Mouse (Mus musculus): ENCODE measurements around the gene Gse1. TPM values are rescaled to one million over a fixed set of nuclear protein-coding genes. Genes with fewer than 3 reads are reported as not detected.

Gene Gse1
- total RNA-seq, 2 experiments from 2014 or later = 146 to 158 TPM

DNA sequence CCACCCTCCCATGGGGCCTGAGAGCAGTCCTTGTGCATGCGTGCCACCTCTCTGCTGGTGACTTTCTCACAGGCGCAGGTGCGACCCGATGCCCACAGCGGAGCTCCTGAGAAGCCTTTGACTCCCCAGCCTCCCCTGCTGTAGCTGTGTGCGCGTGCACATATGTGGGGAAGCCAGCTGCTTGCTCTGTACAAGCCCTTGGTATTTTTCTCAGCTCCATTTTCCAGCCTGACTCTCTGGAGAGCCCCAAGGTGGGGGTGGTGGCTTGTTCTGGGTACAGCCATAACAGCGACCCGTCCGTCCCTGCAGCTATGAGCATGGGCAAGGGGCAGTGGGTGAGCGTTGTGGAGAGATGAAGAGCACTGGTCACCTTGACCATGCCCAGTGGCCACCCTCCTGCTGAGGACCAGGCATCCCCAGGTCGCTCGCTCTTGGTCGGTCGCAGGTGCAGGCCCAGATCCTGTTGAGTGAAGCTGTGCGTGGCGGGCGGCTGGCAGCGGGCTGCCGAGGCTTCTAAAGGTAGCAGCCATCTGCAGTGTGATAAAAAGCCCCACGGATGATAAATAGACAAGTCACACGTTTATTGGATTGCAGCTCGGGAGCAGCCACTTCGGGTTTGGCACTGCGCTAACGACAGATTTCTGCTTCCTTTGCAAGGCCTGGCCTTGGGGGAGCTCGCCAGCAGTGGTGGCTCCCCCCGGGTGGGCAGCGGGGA is 184.8 kb downstream of the Gse1 start:
- DNase-seq (ENCODE audit: low spot score in 2 of 2) = peak; percentile 55 to 58
- Histone ChIP-seq H3K27ac (peak overlapping the region; percentile 81), H3K4me3 (no peak overlapping the region)
- no peak for TF ChIP-seq CTCF (conservative IDR thresholded peaks at IDR 0.05)

DNA sequence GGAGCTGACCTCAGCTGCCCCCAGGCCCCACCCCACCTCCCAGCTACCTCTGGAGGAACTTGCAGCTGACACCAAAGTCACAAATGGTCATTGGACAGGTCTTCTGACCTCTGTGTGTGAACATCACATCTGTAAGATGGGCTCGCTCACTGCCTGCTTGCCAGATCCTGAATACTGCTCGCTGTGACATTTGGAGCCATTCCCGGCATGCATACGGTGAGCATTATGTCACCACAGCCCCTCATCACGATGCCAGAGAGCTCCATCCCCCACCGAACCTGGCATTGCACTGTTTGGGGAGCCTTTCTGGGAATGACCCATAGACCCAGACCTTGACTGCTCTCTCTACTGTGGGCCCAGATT is 185.4 kb downstream of the Gse1 start:
- no peak for TF ChIP-seq CTCF (conservative IDR thresholded peaks at IDR 0.05)
- peak overlapping the region; percentile 81 for H3K27ac ChIP-seq
- no peak for DNase-seq (ENCODE audit: low spot score in 2 of 2)
- H3K4me3 ChIP-seq = no peak overlapping the region

DNA sequence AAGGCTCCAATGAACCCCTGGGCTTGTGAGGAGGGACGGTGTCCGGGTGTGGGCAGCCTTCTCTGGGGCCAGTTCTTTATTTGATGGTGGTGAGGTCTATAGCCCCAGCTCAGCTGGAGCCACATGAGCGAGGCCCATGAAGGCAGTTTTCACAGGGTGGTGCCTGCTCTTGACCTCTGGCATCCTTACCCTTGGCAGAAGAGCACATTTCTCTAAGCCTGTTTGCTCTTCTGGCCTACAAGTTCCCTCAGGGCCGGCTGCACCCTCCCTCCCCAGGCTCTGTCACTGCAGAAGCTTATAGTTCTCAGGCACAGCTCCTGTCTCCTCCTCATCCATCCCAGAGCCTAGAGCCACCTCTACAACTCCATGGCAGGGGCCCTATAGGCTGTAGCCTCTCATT is 186.0 kb downstream of the Gse1 start:
- Histone ChIP-seq H3K27ac (peak overlapping the region; percentile 81; the same call in 1 of the 2 replicates), H3K4me3 (no peak overlapping the region)
- TF ChIP-seq CTCF (conservative IDR thresholded peaks at IDR 0.05) = no peak
- DNase-seq (ENCODE audit: low spot score in 2 of 2) = no peak

DNA sequence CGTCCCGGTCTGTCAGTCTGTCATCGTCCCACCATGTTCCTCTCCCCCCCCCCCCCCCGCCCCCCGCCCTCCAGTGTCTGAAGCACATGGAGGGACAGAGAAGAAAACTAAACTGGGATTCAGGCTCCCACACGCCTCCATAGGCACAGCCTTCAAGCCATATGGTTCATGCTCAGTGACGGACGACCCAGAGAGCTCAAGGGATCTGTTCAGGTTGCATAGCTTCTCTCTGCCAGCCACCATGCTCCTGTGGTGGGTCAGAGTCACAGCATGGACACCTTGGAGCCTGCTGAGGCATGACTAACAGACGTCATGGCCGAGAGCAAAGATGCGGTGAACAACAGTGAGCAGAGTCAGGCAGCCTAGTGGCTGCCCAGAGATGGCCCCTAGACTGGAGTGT is 187.2 kb downstream of the Gse1 start:
- H3K27ac ChIP-seq = peak overlapping the region; percentile 32; the same call in 1 of the 2 replicates
- H3K4me3 ChIP-seq = no peak overlapping the region
- no peak for TF ChIP-seq CTCF (conservative IDR thresholded peaks at IDR 0.05)
- no peak for DNase-seq (ENCODE audit: low spot score in 2 of 2)

GRCm38 (mm10) chr8:120416173-120416521 is 187.9 kb downstream of the Gse1 start:
- no peak for TF ChIP-seq CTCF (conservative IDR thresholded peaks at IDR 0.05)
- Histone ChIP-seq H3K27ac (peak overlapping the region; percentile 87), H3K4me3 (peak overlapping the region; percentile 19; the same call in 1 of the 2 replicates)
- DNase-seq (ENCODE audit: low spot score in 2 of 2) = no peak

- H3K27ac ChIP-seq = peak overlapping the region; percentile 87
- peak overlapping the region; percentile 19; the same call in 1 of the 2 replicates for H3K4me3 ChIP-seq
- TF ChIP-seq CTCF (conservative IDR thresholded peaks at IDR 0.05) = peak; percentile 64
- peak; percentile 53 to 66 for DNase-seq (ENCODE audit: low spot score in 2 of 2)
Observed at GRCm38 (mm10) chr8:120416522-120417394, 188.5 kb downstream of the Gse1 start.

DNA sequence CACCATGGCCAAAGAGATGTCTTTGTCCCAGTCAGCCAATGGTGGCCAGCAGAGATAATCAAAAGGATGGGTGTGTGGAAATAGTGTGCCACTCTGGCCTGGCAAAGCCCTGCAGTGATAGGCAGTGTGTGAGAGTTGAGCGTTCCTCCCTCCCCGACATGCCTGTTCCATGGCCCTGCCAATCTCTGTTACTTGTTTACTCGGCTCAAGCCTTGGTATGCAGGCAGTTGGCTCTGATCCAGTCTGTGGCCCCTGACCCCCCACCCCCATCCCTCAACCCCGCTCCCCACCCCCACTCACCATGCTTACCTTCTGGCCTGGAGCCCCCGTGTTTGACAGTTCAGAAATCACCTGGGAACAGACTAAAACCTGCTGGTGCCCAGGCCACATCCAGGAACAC is 189.9 kb downstream of the Gse1 start:
- DNase-seq (ENCODE audit: low spot score in 2 of 2) = no peak
- no peak overlapping the region for H3K27ac ChIP-seq
- TF ChIP-seq CTCF (conservative IDR thresholded peaks at IDR 0.05) = no peak
- no peak overlapping the region for H3K4me3 ChIP-seq

- TF ChIP-seq CTCF (conservative IDR thresholded peaks at IDR 0.05) = no peak
- DNase-seq (ENCODE audit: low spot score in 2 of 2) = no peak
- Histone ChIP-seq H3K4me3 (no peak overlapping the region), H3K27ac (no peak overlapping the region)
Observed at GRCm38 (mm10) chr8:120419675-120420074, 191.4 kb downstream of the Gse1 start.

DNA sequence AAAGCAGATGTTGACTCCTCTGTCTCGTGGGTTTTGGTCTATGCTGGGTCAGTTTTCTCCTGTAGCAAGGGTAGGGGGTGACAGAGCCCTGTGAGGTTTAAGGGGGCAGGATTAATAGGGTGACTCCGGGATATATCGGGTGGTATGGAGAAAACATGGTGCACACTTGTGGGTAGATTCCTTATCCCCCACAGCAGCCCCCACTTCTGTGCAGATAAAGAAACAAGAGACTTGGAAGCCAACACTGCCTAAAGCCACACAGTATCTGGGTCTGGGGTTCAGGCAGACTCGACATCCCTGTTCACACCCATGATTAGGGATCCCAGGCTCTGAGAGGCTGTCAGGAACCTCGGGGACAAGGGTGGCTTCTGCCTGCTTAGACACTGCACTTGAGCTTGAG is 192.0 kb downstream of the Gse1 start:
- Histone ChIP-seq H3K4me3 (no peak overlapping the region), H3K27ac (no peak overlapping the region)
- TF ChIP-seq CTCF (conservative IDR thresholded peaks at IDR 0.05) = no peak
- DNase-seq (ENCODE audit: low spot score in 2 of 2) = no peak

DNA sequence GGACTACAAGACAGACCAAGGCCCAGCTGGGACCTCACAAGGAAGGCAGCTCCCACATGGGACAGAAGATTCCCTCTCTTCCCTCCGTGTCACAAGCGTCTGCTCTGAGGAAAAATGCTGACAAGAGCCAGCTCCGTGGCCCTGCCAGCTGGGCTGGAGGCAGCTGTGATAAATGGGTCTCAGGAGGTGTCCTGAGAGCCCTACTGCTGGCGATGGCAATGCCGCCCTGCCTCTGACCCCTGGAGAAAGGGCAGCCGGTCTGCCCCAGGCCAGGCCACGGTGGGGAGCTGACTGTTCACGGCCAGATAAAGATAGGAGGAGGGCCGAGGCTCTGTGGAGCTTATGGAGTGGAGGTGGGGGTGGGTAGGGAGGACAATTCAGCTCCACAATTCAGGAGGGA is 193.4 kb downstream of the Gse1 start:
- DNase-seq (ENCODE audit: low spot score in 2 of 2) = no peak
- no peak overlapping the region for H3K27ac ChIP-seq
- TF ChIP-seq CTCF (conservative IDR thresholded peaks at IDR 0.05) = no peak
- H3K4me3 ChIP-seq = no peak overlapping the region

GRCm38 (mm10) chr8:120422236-120422635 is 194.0 kb downstream of the Gse1 start:
- DNase-seq (ENCODE audit: low spot score in 2 of 2) = no peak
- no peak for TF ChIP-seq CTCF (conservative IDR thresholded peaks at IDR 0.05)
- Histone ChIP-seq H3K27ac (no peak overlapping the region), H3K4me3 (no peak overlapping the region)

- no peak overlapping the region for H3K4me3 ChIP-seq
- peak overlapping the region; percentile 57 for H3K27ac ChIP-seq
- DNase-seq (ENCODE audit: low spot score in 2 of 2) = no peak
- no peak for TF ChIP-seq CTCF (conservative IDR thresholded peaks at IDR 0.05)
Observed at GRCm38 (mm10) chr8:120423576-120423975, 195.3 kb downstream of the Gse1 start.

GRCm38 (mm10) chr8:120424829-120425198 is 196.6 kb downstream of the Gse1 start:
- H3K4me3 ChIP-seq = no peak overlapping the region
- DNase-seq (ENCODE audit: low spot score in 2 of 2) = no peak
- no peak for TF ChIP-seq CTCF (conservative IDR thresholded peaks at IDR 0.05)
- peak overlapping the region; percentile 86 for H3K27ac ChIP-seq
